Mouse (Mus musculus): ENCODE results near the gene Rnaseh2a. TPM values are rescaled to one million over a fixed set of nuclear protein-coding genes. Genes with fewer than 3 reads are reported as not detected.

Gene Rnaseh2a
- polyA plus RNA-seq, 1 experiment from 2014 or later: 55.0 TPM

GRCm38 (mm10) chr8:84981644-84982498 is 12.3 kb upstream of the Rnaseh2a start:
- Histone ChIP-seq H3K27me3 (peaks cover 64% of the 10 kb centered on the region), H3K4me1 (replicated peaks) (peaks cover 80% of the 10 kb centered on the region), H3K4me3 (no peak overlapping the region), H3K36me3 (no peaks in the 10 kb centered on the region), H3K9me3 (no peaks in the 10 kb centered on the region), H3K9ac (no peak overlapping the region; the same call in 1 of the 2 replicates), H3K4me2 (no peak overlapping the region), H3K27ac (replicated peaks) (peak overlapping the region; percentile 71; the same call in 1 of the 2 replicates)
- no peak for ATAC-seq (ENCODE audit: low read depth)
- WGBS: 80% methylated on average over 15 of the region's 15 CpGs

GRCm38 (mm10) chr8:84980622-84981358 is 11.2 kb upstream of the Rnaseh2a start:
- H3K27ac ChIP-seq (replicated peaks): peak overlapping the region; percentile 71
- 33% methylated on average over 11 of the region's 11 CpGs for WGBS
- H3K4me3 ChIP-seq: no peak overlapping the region; the same call in 1 of the 2 replicates
- peak overlapping the region; percentile 98 for H3K4me2 ChIP-seq
- H3K9me3 ChIP-seq: no peaks in the 10 kb centered on the region
- H3K9ac ChIP-seq: no peak overlapping the region
- H3K4me1 ChIP-seq (replicated peaks): peaks cover 81% of the 10 kb centered on the region
- ATAC-seq (ENCODE audit: low read depth): no peak
- H3K27me3 ChIP-seq: peaks cover 58% of the 10 kb centered on the region
- no peaks in the 10 kb centered on the region for H3K36me3 ChIP-seq

- Histone ChIP-seq H3K36me3 (peaks cover 5% of the 10 kb centered on the region), H3K4me2 (peak overlapping the region; percentile 98), H3K27ac (replicated peaks) (peak overlapping the region; percentile 33; the same call in 1 of the 2 replicates), H3K9ac (peak overlapping the region; percentile 58), H3K9me3 (no peaks in the 10 kb centered on the region), H3K4me3 (peak overlapping the region; percentile 33), H3K27me3 (peaks cover 57% of the 10 kb centered on the region), H3K4me1 (replicated peaks) (peaks cover 81% of the 10 kb centered on the region)
- peak; percentile 17; the same call in 1 of the 2 replicates for ATAC-seq (ENCODE audit: low read depth)
- 2% methylated on average over 42 of the region's 42 CpGs for WGBS
Observed at GRCm38 (mm10) chr8:84979599-84980421, 10.2 kb upstream of the Rnaseh2a start.

DNA sequence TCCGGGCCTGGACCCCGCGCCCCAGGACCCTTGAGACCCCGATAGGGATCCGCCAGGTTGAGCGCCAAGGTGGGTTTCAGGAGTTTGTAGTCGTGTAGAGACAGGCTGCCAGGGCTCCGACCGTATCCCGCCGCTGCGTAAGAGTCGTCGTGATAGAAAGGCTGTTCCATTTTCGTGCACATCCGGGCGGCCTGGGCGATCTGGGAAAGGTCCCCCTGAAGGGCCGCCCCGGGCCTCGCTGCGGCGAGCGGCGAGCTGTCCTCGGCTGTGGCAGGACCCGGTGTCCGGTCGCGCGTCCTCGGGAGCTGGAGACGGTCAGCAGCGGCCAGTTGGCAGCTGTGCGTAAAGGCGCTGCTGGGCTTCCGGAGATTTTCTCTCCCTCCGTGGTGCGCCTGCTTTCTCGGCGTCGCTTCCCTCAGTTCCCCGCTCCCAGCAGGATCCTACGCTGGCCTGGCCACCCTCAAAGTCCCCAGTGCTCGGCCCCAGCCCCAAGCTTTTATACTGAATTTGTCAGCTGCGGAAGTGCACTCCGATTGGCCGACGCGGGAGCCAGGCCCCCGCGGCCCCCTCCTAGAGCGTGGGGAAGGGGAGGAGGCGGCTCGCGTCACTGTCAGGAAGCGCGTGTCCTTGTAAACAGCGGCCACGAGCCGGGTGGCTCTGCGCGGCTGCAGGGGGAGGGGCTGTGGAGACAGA is 8.8 kb upstream of the Rnaseh2a start, which contains the start of gene Junb:
Gene Junb, minus strand, starts transcription at position 471 of the 693 bp plus-strand sequence.
- peaks cover 18% of the 10 kb centered on the region for H3K36me3 ChIP-seq
- H3K9ac ChIP-seq: peak within 1 kb of the TSS; percentile 75
- WGBS: under 1% methylated on average over 63 of the region's 63 CpGs
- peaks cover 43% of the 10 kb centered on the region for H3K27me3 ChIP-seq
- H3K4me2 ChIP-seq: peak within 1 kb of the TSS; percentile 98
- peak; percentile 34 for ATAC-seq (ENCODE audit: low read depth)
- H3K9me3 ChIP-seq: no peaks in the 10 kb centered on the region
- peak within 1 kb of the TSS; percentile 53 for H3K4me3 ChIP-seq
- H3K4me1 ChIP-seq (replicated peaks): peaks cover 79% of the 10 kb centered on the region
- peak within 1 kb of the TSS; percentile 46 for H3K27ac ChIP-seq (replicated peaks)

- peaks cover 25% of the 10 kb centered on the region for H3K36me3 ChIP-seq
- H3K4me2 ChIP-seq: peak overlapping the region; percentile 98
- H3K4me1 ChIP-seq (replicated peaks): peaks cover 80% of the 10 kb centered on the region
- no peaks in the 10 kb centered on the region for H3K9me3 ChIP-seq
- peak overlapping the region; percentile 75 for H3K9ac ChIP-seq
- no peak for ATAC-seq (ENCODE audit: low read depth)
- 1% methylated on average over 69 of the region's 70 CpGs for WGBS
- H3K27ac ChIP-seq (replicated peaks): 0 out of 2 replicates have a peak overlapping the region, but pooled peaks have one; percentile 46
- H3K4me3 ChIP-seq: peak overlapping the region; percentile 53
- H3K27me3 ChIP-seq: peaks cover 41% of the 10 kb centered on the region
Observed at GRCm38 (mm10) chr8:84977435-84978247, 8.1 kb upstream of the Rnaseh2a start.

GRCm38 (mm10) chr8:84976763-84977434 is 7.3 kb upstream of the Rnaseh2a start:
- WGBS: 1% methylated on average over 25 of the region's 25 CpGs
- Histone ChIP-seq H3K36me3 (peaks cover 33% of the 10 kb centered on the region), H3K4me3 (peak overlapping the region; percentile 53), H3K4me1 (replicated peaks) (peaks cover 81% of the 10 kb centered on the region), H3K9ac (peak overlapping the region; percentile 75), H3K27ac (replicated peaks) (0 out of 2 replicates have a peak overlapping the region, but pooled peaks have one; percentile 40), H3K4me2 (peak overlapping the region; percentile 98), H3K27me3 (peaks cover 34% of the 10 kb centered on the region), H3K9me3 (no peaks in the 10 kb centered on the region)
- ATAC-seq (ENCODE audit: low read depth): no peak

GRCm38 (mm10) chr8:84976031-84976762 is 6.6 kb upstream of the Rnaseh2a start:
- Histone ChIP-seq H3K4me1 (replicated peaks) (peaks cover 81% of the 10 kb centered on the region), H3K4me3 (peak overlapping the region; percentile 53), H3K27ac (replicated peaks) (peak overlapping the region; percentile 73), H3K9me3 (no peaks in the 10 kb centered on the region), H3K4me2 (peak overlapping the region; percentile 98), H3K36me3 (peaks cover 40% of the 10 kb centered on the region), H3K9ac (peak overlapping the region; percentile 75), H3K27me3 (peaks cover 33% of the 10 kb centered on the region)
- peak; percentile 72 for ATAC-seq (ENCODE audit: low read depth)
- 1% methylated on average over 60 of the region's 61 CpGs for WGBS

GRCm38 (mm10) chr8:84975434-84975833 is 5.9 kb upstream of the Rnaseh2a start:
- Histone ChIP-seq H3K27ac (replicated peaks) (peak overlapping the region; percentile 73), H3K9me3 (no peaks in the 10 kb centered on the region), H3K4me2 (peak overlapping the region; percentile 98), H3K4me3 (peak overlapping the region; percentile 53; the same call in 1 of the 2 replicates), H3K27me3 (peaks cover 26% of the 10 kb centered on the region), H3K36me3 (peaks cover 44% of the 10 kb centered on the region), H3K4me1 (replicated peaks) (peaks cover 81% of the 10 kb centered on the region), H3K9ac (peak overlapping the region; percentile 61; the same call in 1 of the 2 replicates)
- no peak for ATAC-seq (ENCODE audit: low read depth)
- 29% methylated on average over 7 of the region's 7 CpGs for WGBS

DNA sequence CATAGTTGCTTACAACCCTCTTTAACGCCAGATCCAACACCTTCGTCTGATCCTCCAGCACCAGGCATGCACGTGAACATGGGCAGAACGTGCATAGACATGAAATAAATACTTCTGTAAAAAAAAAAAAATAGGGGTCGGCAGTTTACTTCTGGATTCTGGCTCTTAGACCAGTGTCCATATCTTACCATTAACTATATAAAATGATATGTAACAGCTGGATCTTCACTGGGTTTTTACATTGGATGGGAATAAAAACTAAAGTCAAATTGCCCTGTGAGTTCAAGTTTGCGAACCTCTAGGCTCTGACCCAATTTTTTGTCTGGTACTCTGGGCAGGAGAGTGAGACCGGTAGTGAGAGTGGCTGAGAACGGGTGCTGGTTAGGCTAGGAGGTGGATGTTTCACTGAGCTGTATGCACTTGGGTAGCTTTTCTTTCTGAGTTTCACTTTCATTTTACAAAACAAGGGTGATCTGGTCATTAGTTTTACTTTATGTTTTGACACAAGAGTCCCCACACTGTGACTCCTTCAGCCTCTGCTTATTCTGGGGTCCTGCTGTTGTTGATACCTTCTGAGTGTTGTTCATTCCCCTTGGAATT is 5.1 kb upstream of the Rnaseh2a start:
- peaks cover 44% of the 10 kb centered on the region for H3K36me3 ChIP-seq
- H3K4me2 ChIP-seq: no peak overlapping the region
- 81% methylated on average over 8 of the region's 8 CpGs for WGBS
- H3K27ac ChIP-seq (replicated peaks): no peak overlapping the region
- H3K4me3 ChIP-seq: no peak overlapping the region
- peaks cover 22% of the 10 kb centered on the region for H3K27me3 ChIP-seq
- 0 out of 2 replicates have a peak overlapping the region, but pooled peaks have one; percentile 9 for H3K9ac ChIP-seq
- no peak for ATAC-seq (ENCODE audit: low read depth)
- H3K4me1 ChIP-seq (replicated peaks): peaks cover 75% of the 10 kb centered on the region
- H3K9me3 ChIP-seq: no peaks in the 10 kb centered on the region

All from neural tube, embryonic 13.5 days (tissue).